Mouse (Mus musculus) embryonic facial prominence, embryonic 14.5 days (tissue): Measurements from ENCODE around the gene Wdr49. TPM values are rescaled to one million over a fixed set of nuclear protein-coding genes. Genes with fewer than 3 reads are reported as not detected.

Source experiments
- ATAC-seq: fragments of 200-750 bp; cut with Nextera tagmentation; 2 replicates; pipeline ENCODE4 v1.8.0; 2017; ENCODE audit warnings: low read depth, moderate number of reproducible peaks, moderate TSS enrichment
- DNase-seq: peaks from one replicate; pipeline ENCODE4 v3.0.0-alpha.2; 2015; ENCODE audit warnings: low spot score
- H3K27ac ChIP-seq: fragments of 300-500 bp; sonication (generic); replicated peaks from 2 replicates; pipeline ENCODE4 v1.5.1; 2014; ENCODE audit warnings: low read depth, mild to moderate bottlenecking, low read length, moderate library complexity
- H3K27me3 ChIP-seq: fragments of 300-500 bp; sonication (generic); replicated peaks from 2 replicates; pipeline ENCODE4 v1.6.1; 2014; ENCODE audit warnings: low read length; ENCODE audit not compliant: control insufficient read depth, insufficient read depth
- H3K36me3 ChIP-seq: fragments of 300-500 bp; sonication (generic); 2 replicates; pipeline ENCODE4 v1.6.1; 2014; ENCODE audit warnings: low read length, mixed read lengths; ENCODE audit not compliant: control insufficient read depth, insufficient read depth
- H3K4me1 ChIP-seq: fragments of 300-500 bp; sonication (generic); 2 replicates; pipeline ENCODE4 v1.6.1; 2014; ENCODE audit warnings: antibody characterized with exemption, low read length; ENCODE audit not compliant: control insufficient read depth, insufficient read depth
- H3K4me2 ChIP-seq: fragments of 300-500 bp; sonication (generic); 2 replicates; pipeline ENCODE4 v1.6.1; 2014; ENCODE audit warnings: low read depth, mild to moderate bottlenecking, low read length, moderate library complexity, mixed read lengths
- H3K4me3 ChIP-seq: fragments of 300-500 bp; sonication (generic); 2 replicates; pipeline ENCODE4 v1.5.1; 2014; ENCODE audit warnings: low read depth, mild to moderate bottlenecking, low read length
- H3K9ac ChIP-seq: fragments of 300-500 bp; sonication (generic); 2 replicates; pipeline ENCODE4 v1.6.1; 2014; ENCODE audit warnings: low read depth, mild to moderate bottlenecking, low read length, moderate library complexity, mixed read lengths
- H3K9me3 ChIP-seq: fragments of 300-500 bp; sonication (generic); 2 replicates; pipeline ENCODE4 v1.6.1; 2016; ENCODE audit warnings: low read length; ENCODE audit not compliant: control insufficient read depth
- WGBS: fragments of 180-500 bp; shearing (Covaris S2); extraction: QIAGEN DNeasy Blood & Tissue Kit; methylation state at CpG from one replicate; pipeline ENCODE4 v1.1.7; 2014; 5-methylcytosine and 5-hydroxymethylcytosine counted together
- polyA plus RNA-seq: library from polyadenylated mRNA; unstranded; fragments of >200 nt; fragmentation: Nextera tagmentation; extraction: Ambion mirVana; gene quantifications from 2 replicates; pipeline ENCODE4 v1.2.1, GENCODE M21; 2014

Wdr49 gene
- polyA plus RNA-seq, 1 experiment from 2014 or later: not detected

- Histone ChIP-seq H3K4me3 (no peak overlapping the region), H3K9ac (no peak overlapping the region), H3K36me3 (no peaks in the 10 kb centered on the region), H3K4me2 (no peak overlapping the region), H3K9me3 (no peaks in the 10 kb centered on the region), H3K4me1 (peaks cover 3% of the 10 kb centered on the region; the same call in 1 of the 2 replicates), H3K27ac (no peak overlapping the region), H3K27me3 (no peaks in the 10 kb centered on the region)
- DNase-seq (no peak), ATAC-seq (no peak)
- WGBS: 79% methylated on average over 2 of the region's 2 CpGs
These were observed 188.7 kb downstream of the Wdr49 start for GRCm38 (mm10) chr3:75293243-75293642.

DNA sequence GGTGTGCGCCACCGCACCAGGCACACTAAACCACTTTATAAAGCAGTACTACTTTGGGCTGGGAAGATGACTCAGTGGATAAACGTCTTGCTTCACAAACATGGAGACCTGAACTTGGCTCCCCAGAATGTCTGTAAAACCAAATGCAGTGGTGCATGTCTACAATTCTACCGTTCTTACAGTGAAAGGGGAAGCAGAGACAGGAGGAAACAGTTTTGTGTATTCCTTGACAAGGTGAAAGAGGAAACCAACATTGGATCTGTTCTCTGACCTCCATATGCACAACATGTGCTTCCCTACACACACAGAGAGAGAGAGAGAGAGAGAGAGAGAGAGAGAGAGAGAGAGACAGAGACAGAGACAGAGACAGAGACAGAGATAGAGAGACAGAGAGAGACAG is 204.5 kb downstream of the Wdr49 start:
- ATAC-seq (no peak), DNase-seq (no peak)
- H3K9me3 ChIP-seq: no peaks in the 10 kb centered on the region
- 73% methylated on average over 4 of the region's 4 CpGs for WGBS
- H3K9ac ChIP-seq: no peak overlapping the region
- H3K4me1 ChIP-seq: no peaks in the 10 kb centered on the region
- H3K27me3 ChIP-seq: no peaks in the 10 kb centered on the region
- H3K27ac ChIP-seq: no peak overlapping the region
- H3K36me3 ChIP-seq: no peaks in the 10 kb centered on the region
- H3K4me3 ChIP-seq: no peak overlapping the region
- no peak overlapping the region for H3K4me2 ChIP-seq

- no peak overlapping the region for H3K9ac ChIP-seq
- WGBS: 79% methylated on average over 3 of the region's 3 CpGs
- no peak overlapping the region for H3K27ac ChIP-seq
- H3K27me3 ChIP-seq: no peaks in the 10 kb centered on the region
- no peaks in the 10 kb centered on the region for H3K36me3 ChIP-seq
- no peak overlapping the region for H3K4me2 ChIP-seq
- DNase-seq: no peak
- ATAC-seq: no peak
- H3K9me3 ChIP-seq: no peaks in the 10 kb centered on the region
- H3K4me3 ChIP-seq: no peak overlapping the region
- H3K4me1 ChIP-seq: no peaks in the 10 kb centered on the region
These were observed 205.4 kb downstream of the Wdr49 start for GRCm38 (mm10) chr3:75276522-75276921.

DNA sequence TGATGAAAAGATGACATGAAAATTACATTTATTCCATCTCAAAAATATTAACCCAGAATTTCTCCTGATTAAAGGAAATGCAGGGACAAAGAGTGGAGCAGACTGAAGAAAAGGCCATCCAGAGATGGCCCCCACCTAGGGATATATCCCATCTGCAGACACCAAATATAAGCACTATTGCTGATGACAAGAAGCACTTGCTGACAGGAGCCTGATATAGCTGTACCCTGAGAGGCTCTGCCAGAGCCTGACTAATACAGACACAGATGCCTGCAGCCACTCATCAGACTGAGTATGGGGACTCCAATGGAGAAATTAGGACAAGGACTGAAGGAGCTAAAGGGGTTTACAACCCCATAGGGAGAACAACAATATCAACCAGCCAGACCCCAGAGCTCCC is 206.8 kb downstream of the Wdr49 start:
- no peak overlapping the region for H3K4me2 ChIP-seq
- H3K9ac ChIP-seq: no peak overlapping the region
- H3K4me1 ChIP-seq: no peaks in the 10 kb centered on the region
- no peaks in the 10 kb centered on the region for H3K9me3 ChIP-seq
- ATAC-seq (no peak), DNase-seq (no peak)
- no peak overlapping the region for H3K4me3 ChIP-seq
- no peaks in the 10 kb centered on the region for H3K27me3 ChIP-seq
- H3K36me3 ChIP-seq: no peaks in the 10 kb centered on the region
- H3K27ac ChIP-seq: no peak overlapping the region

GRCm38 (mm10) chr3:75269978-75270377 is 212.0 kb downstream of the Wdr49 start, which contains the start of gene Serpini2:
Gene Serpini2, minus strand, starts transcription at chr3:75270078.
- Histone ChIP-seq H3K4me3 (no peak within 1 kb of the TSS), H3K36me3 (no peaks in the 10 kb centered on the region), H3K9ac (no peak within 1 kb of the TSS), H3K9me3 (no peaks in the 10 kb centered on the region), H3K4me1 (no peaks in the 10 kb centered on the region), H3K4me2 (no peak within 1 kb of the TSS), H3K27me3 (no peaks in the 10 kb centered on the region), H3K27ac (no peak within 1 kb of the TSS)
- no peak for DNase-seq
- ATAC-seq: no peak
- WGBS: 82% methylated on average over 2 of the region's 2 CpGs

GRCm38 (mm10) chr3:75259356-75259755 is 222.6 kb downstream of the Wdr49 start:
- no peak overlapping the region for H3K9ac ChIP-seq
- H3K9me3 ChIP-seq: no peaks in the 10 kb centered on the region
- ATAC-seq: no peak
- no peaks in the 10 kb centered on the region for H3K27me3 ChIP-seq
- no peaks in the 10 kb centered on the region for H3K36me3 ChIP-seq
- no peak overlapping the region for H3K27ac ChIP-seq
- H3K4me1 ChIP-seq: no peaks in the 10 kb centered on the region
- no peak overlapping the region for H3K4me3 ChIP-seq
- no peak for DNase-seq
- H3K4me2 ChIP-seq: no peak overlapping the region

Other genes with a start within 250 kb of the Wdr49 start
- not detected in 2 replicates for gene Serpini2, start 212.1 kb downstream of the Wdr49 start, polyA plus RNA-seq
- gene Pdcd10, start 74.7 kb upstream of the Wdr49 start, polyA plus RNA-seq: 95.0 and 96.5 TPM in 2 replicates
- 7.0 and 9.1 TPM in 2 replicates for gene Serpini1, start 75.4 kb upstream of the Wdr49 start, polyA plus RNA-seq